Mouse (Mus musculus) liver, embryonic 16.5 days (tissue): ENCODE data around the gene C6. TPM values are rescaled to one million over a fixed set of nuclear protein-coding genes. Genes with fewer than 3 reads are reported as not detected.

Experiments used
- ATAC-seq: fragments of 200-750 bp; cut with Nextera tagmentation; 2 replicates; pipeline ENCODE4 v1.8.0; 2017; ENCODE audit warnings: low read depth, mild to moderate bottlenecking, moderate number of reproducible peaks, moderate library complexity
- H3K27ac ChIP-seq: fragments of 300-500 bp; sonication (generic); 2 replicates; pipeline ENCODE4 v1.5.1; 2014; ENCODE audit warnings: mild to moderate bottlenecking, low read length
- H3K27me3 ChIP-seq: fragments of 300-500 bp; sonication (generic); 2 replicates; pipeline ENCODE4 v1.6.1; 2014; ENCODE audit warnings: low read depth, low read length, mixed read lengths; ENCODE audit not compliant: control insufficient read depth, insufficient read depth
- H3K36me3 ChIP-seq: fragments of 300-500 bp; sonication (generic); 2 replicates; pipeline ENCODE4 v1.6.1; 2014; ENCODE audit warnings: mild to moderate bottlenecking; ENCODE audit not compliant: control insufficient read depth, insufficient read depth
- H3K4me1 ChIP-seq: fragments of 300-500 bp; sonication (generic); 2 replicates; pipeline ENCODE4 v1.6.1; 2014; ENCODE audit warnings: low read depth, low read length, mixed read lengths; ENCODE audit not compliant: control insufficient read depth
- H3K4me2 ChIP-seq: fragments of 300-500 bp; sonication (generic); 2 replicates; pipeline ENCODE4 v1.6.1; 2014; ENCODE audit warnings: low read depth, low read length, mixed read lengths
- H3K4me3 ChIP-seq: fragments of 300-500 bp; sonication (generic); 2 replicates; pipeline ENCODE4 v1.5.1; 2014; ENCODE audit warnings: low read depth, mild to moderate bottlenecking, low read length
- H3K9ac ChIP-seq: fragments of 300-500 bp; sonication (generic); 2 replicates; pipeline ENCODE4 v1.6.1; 2014; ENCODE audit warnings: low read depth, low read length
- H3K9me3 ChIP-seq: fragments of 300-500 bp; sonication (generic); replicated peaks from 2 replicates; pipeline ENCODE4 v1.6.1; 2016; ENCODE audit warnings: low read length; ENCODE audit not compliant: control insufficient read depth
- WGBS: fragments of 180-500 bp; shearing (Covaris S2); extraction: QIAGEN DNeasy Blood & Tissue Kit; methylation state at CpG from one replicate; pipeline ENCODE4 v1.1.7; 2014; ENCODE audit not compliant: insufficient replicate concordance; 5-methylcytosine and 5-hydroxymethylcytosine counted together
- polyA plus RNA-seq: library from polyadenylated mRNA; unstranded; fragments of >200 nt; fragmentation: Nextera tagmentation; extraction: Ambion mirVana; gene quantifications from 2 replicates; pipeline ENCODE4 v1.2.1, GENCODE M21; 2015

Gene C6
- polyA plus RNA-seq, 1 experiment from 2014 or later, result 4.0 TPM

DNA sequence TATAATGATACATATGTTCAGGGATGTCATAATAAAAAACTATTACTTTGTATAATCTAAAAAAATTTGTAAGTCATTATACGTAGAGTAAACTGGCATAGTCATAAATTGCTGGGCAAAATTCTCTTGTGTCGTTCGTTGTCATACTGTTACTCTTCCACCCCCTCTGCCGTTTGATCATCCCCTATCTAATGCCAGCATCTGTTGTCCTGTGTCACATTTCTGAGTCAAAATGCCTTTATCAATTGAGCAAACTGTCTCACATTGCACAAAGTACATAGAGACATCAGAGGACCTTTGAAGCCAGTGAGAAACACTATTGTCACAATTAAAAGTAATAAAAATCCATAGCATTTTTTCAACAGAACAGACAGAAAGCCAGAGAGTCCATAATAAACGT is 88.0 kb downstream of the C6 start:
- Histone ChIP-seq H3K36me3 (no peaks in the 10 kb centered on the region), H3K4me3 (no peak overlapping the region), H3K4me2 (no peak overlapping the region), H3K4me1 (no peaks in the 10 kb centered on the region), H3K9me3 (no peaks in the 10 kb centered on the region), H3K9ac (no peak overlapping the region), H3K27me3 (no peaks in the 10 kb centered on the region), H3K27ac (no peak overlapping the region)
- ATAC-seq, result no peak
- WGBS, result 50% methylated on average over 5 of the region's 5 CpGs

DNA sequence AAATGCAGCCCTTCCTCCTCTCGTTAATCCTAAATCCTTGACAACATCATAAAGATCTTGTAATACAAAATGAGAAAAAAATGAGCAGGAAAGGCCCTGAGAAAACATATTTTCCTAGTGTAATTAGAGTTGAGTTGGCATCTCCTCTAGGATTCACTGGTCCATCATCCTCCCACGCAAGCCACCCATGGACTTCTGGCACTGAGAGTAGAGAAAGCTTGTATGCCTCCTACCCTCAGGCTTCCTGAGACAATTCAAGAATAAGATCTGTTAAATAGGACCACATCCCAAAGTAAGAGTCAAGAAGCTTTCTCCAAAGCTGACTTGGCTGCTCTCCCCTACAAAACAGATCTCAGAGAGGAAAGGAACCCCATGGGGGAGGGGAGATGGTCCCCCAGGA is 88.7 kb downstream of the C6 start:
- no peaks in the 10 kb centered on the region for H3K9me3 ChIP-seq
- no peaks in the 10 kb centered on the region for H3K27me3 ChIP-seq
- no peaks in the 10 kb centered on the region for H3K4me1 ChIP-seq
- H3K36me3 ChIP-seq, result no peaks in the 10 kb centered on the region
- no peak overlapping the region for H3K4me3 ChIP-seq
- 55% methylated on average over 2 of the region's 2 CpGs for WGBS
- H3K4me2 ChIP-seq, result no peak overlapping the region
- ATAC-seq, result no peak
- H3K9ac ChIP-seq, result no peak overlapping the region
- no peak overlapping the region for H3K27ac ChIP-seq

DNA sequence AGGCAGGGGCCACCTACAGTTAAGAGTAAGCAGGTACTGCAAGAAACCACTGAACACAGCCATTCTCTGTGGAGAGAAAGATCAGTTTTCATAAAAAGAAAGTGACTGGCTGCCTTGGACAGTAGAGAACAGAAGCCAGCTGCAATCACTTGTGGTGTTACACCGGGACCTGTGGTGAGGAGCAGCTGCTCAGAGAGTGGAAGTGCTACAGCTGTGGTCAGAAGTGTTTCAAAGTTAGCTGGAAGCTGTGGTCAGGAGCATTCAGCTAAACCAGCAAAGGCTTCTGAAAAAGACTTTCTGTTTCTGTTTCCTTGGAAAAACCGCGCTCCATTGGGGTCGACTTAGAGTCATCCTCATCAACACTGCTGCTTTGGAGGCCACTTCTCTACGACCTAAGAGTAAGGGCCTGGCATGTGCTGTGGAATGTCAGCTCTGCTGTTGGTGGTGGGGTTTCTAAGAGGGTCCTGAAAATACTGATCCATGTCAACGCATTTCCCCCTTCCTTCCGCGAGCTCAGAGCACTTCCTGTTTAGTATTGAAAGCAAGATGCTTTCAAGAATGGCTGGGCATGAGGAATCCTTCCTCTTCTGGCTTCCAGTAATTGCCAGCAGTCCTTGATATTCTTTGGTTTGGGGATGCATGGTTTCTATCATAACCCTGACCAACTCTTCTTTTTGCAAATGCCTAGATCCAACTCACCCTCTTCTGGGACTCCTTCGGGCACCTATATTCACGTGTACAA is 89.9 kb downstream of the C6 start:
- H3K4me1 ChIP-seq, result no peaks in the 10 kb centered on the region
- ATAC-seq, result no peak
- H3K36me3 ChIP-seq, result no peaks in the 10 kb centered on the region
- 27% methylated on average over 10 of the region's 10 CpGs for WGBS
- H3K9me3 ChIP-seq, result no peaks in the 10 kb centered on the region
- no peak overlapping the region for H3K4me2 ChIP-seq
- H3K27me3 ChIP-seq, result no peaks in the 10 kb centered on the region
- H3K27ac ChIP-seq, result no peak overlapping the region
- H3K9ac ChIP-seq, result no peak overlapping the region
- no peak overlapping the region for H3K4me3 ChIP-seq

DNA sequence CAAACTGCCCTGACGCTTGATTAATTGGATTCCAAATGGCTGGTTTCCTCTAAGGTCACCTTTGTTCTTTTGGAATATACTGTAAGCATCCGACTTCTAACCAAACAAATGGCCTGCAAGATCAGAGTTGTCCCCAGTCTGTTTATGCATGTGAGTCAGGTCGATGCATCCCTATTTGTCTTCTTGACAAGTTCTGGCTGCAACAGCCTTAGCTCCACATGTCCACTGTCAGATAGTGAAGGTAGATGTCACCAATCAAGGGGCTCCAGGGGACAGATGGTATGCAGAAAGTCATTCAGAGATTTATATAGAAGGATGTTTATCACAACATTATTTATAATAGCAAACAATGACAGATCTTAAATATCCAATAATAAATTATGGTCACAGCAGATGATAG is 91.5 kb downstream of the C6 start:
- no peaks in the 10 kb centered on the region for H3K36me3 ChIP-seq
- no peaks in the 10 kb centered on the region for H3K4me1 ChIP-seq
- no peak for ATAC-seq
- no peak overlapping the region for H3K9ac ChIP-seq
- H3K4me2 ChIP-seq, result no peak overlapping the region
- H3K9me3 ChIP-seq, result no peaks in the 10 kb centered on the region
- H3K27me3 ChIP-seq, result no peaks in the 10 kb centered on the region
- no peak overlapping the region for H3K4me3 ChIP-seq
- H3K27ac ChIP-seq, result no peak overlapping the region
- WGBS, result 49% methylated on average over 3 of the region's 3 CpGs

DNA sequence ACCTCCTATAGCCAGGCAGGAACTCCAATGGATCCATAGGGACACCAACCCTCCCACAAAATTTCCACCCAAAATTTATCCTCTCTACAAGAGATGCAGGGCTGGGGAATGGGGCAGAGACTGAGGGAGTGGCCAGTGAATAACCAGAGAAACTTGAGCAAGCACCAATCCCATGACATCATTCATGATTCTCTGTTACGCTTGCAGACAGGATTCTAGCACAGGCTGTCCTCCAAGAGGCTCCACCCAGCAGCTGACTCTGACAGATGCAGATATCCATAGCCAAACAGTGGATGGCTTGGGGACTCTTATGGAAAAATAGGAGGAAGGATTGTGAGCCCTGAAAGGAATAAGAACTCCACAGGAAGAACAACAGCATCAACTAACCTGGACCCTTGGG is 94.2 kb downstream of the C6 start:
- 64% methylated on average over 1 of the region's 1 CpGs for WGBS
- H3K4me2 ChIP-seq, result no peak overlapping the region
- H3K36me3 ChIP-seq, result no peaks in the 10 kb centered on the region
- H3K9ac ChIP-seq, result no peak overlapping the region
- H3K27me3 ChIP-seq, result no peaks in the 10 kb centered on the region
- H3K27ac ChIP-seq, result no peak overlapping the region
- no peaks in the 10 kb centered on the region for H3K9me3 ChIP-seq
- ATAC-seq, result no peak
- H3K4me1 ChIP-seq, result no peaks in the 10 kb centered on the region
- no peak overlapping the region for H3K4me3 ChIP-seq

DNA sequence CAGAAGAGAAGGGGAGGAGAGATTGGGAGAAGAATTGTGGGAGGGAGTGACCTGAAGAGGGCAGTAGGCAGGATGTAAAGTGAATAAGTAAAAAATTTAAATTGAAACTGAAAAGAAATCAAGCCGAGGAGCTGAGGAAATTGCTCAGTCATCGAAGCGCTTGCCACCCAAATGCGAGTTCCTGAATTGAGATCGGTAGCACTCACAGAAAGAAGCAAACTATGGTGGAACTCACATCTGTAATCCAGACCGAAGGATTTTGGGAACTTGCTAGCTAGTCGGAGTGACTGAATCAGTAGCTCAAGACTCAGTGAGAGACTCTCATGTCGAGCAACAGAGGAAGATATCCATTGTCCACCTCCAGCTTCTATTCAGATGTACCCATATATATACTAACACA is 94.8 kb downstream of the C6 start:
- no peak overlapping the region for H3K4me2 ChIP-seq
- no peaks in the 10 kb centered on the region for H3K27me3 ChIP-seq
- WGBS, result 66% methylated on average over 8 of the region's 8 CpGs
- no peak overlapping the region for H3K27ac ChIP-seq
- no peak for ATAC-seq
- no peaks in the 10 kb centered on the region for H3K4me1 ChIP-seq
- no peak overlapping the region for H3K4me3 ChIP-seq
- H3K9ac ChIP-seq, result no peak overlapping the region
- no peaks in the 10 kb centered on the region for H3K9me3 ChIP-seq
- H3K36me3 ChIP-seq, result no peaks in the 10 kb centered on the region

DNA sequence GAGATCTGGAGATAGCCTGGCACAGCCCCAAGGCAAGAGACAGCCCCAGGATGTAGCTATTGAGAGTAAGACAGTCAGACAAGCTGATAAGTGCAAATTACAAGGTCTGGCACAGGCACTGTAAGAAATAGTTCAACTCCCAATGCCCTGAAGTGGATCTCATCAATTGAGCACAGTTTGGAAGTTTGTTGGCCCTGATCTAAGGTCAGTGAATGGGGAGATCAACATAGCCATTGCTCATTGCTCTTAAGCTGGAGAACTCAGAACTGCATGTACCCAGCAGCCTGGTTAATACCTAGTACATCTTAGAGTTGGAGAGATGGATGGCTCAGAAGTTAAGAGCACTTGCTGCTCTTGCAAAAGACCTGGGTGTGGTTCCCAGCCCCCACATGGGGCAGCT is 100.8 kb downstream of the C6 start:
- Histone ChIP-seq H3K9ac (no peak overlapping the region), H3K27ac (no peak overlapping the region), H3K4me2 (no peak overlapping the region), H3K9me3 (no peaks in the 10 kb centered on the region), H3K4me1 (no peaks in the 10 kb centered on the region), H3K36me3 (no peaks in the 10 kb centered on the region), H3K4me3 (no peak overlapping the region), H3K27me3 (no peaks in the 10 kb centered on the region)
- ATAC-seq, result no peak

DNA sequence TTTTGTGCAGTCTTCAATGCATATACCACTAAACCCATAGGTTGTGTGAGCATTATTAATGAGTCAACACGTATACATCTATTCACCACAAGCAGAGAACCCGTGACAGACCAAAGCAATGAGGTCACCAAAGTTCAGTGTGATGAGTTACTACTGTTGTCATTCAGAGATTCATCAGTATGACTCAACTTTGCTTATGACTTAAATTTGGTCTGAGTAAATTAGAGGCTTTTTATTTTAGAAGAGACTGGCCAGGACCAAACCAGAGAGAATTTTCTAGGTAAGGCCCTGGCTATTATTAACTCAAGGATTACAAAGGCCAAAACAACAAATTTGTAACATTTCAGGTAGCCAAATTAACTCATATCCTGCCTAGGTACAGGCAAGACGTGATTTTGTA is 109.4 kb downstream of the C6 start:
- H3K27me3 ChIP-seq, result no peaks in the 10 kb centered on the region
- no peak overlapping the region for H3K4me3 ChIP-seq
- ATAC-seq, result no peak
- no peak overlapping the region for H3K9ac ChIP-seq
- no peaks in the 10 kb centered on the region for H3K9me3 ChIP-seq
- H3K4me2 ChIP-seq, result no peak overlapping the region
- H3K27ac ChIP-seq, result no peak overlapping the region
- H3K4me1 ChIP-seq, result no peaks in the 10 kb centered on the region
- whole genome bisulfite sequencing, result 57% methylated on average over 3 of the region's 3 CpGs
- no peaks in the 10 kb centered on the region for H3K36me3 ChIP-seq

DNA sequence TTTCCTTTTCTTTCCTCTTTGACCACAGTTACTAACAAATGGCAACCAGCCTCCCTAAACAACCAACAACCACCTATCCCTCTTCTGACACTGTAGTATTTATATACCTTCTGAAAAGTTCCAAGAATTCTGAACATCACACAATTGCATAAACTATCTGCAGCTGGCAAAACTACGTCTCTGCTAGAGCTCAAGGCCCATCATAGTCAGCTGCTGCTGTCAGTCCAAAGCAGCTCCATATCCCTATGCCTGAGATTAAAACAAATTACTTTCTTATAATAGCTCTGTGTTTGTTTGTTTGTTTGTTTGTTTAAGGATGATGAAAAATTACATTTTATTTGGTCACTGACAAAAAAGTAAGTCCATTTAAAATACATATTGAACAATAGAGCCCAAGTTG is 123.0 kb downstream of the C6 start:
- H3K9ac ChIP-seq, result no peak overlapping the region
- 74% methylated on average over 1 of the region's 1 CpGs for WGBS
- no peaks in the 10 kb centered on the region for H3K27me3 ChIP-seq
- H3K4me3 ChIP-seq, result no peak overlapping the region
- H3K36me3 ChIP-seq, result no peaks in the 10 kb centered on the region
- H3K4me2 ChIP-seq, result no peak overlapping the region
- no peak overlapping the region for H3K27ac ChIP-seq
- H3K9me3 ChIP-seq, result no peaks in the 10 kb centered on the region
- no peaks in the 10 kb centered on the region for H3K4me1 ChIP-seq
- ATAC-seq, result no peak
